Mouse (Mus musculus) neutrophil, adult 65 days (primary cell): Measurements from ENCODE around the gene Gm16181. TPM values are rescaled to one million over a fixed set of nuclear protein-coding genes. Genes with fewer than 3 reads are reported as not detected.

Source experiments
- total RNA-seq: library from RNA; stranded (reverse); gene quantifications from 2 replicates; pipeline ENCODE4 v1.2.4, GENCODE M21; 2023

Gm16181 gene
- 0.79 TPM in 1 of 2 replicates, not detected in the other for total RNA-seq

GRCm38 (mm10) chr17:35220156-35220952 is at the start of gene Gm16181:
Gm16181 (plus strand) TSS chr17:35220834.

GRCm38 (mm10) chr17:35175968-35176367 is 44.7 kb upstream of the Gm16181 start, which contains the start of gene Aif1:
Aif1 (minus strand) TSS chr17:35176068.

GRCm38 (mm10) chr17:35187959-35188610 is 32.5 kb upstream of the Gm16181 start, which contains the start of gene Lst1:
Lst1 (minus strand) TSS chr17:35188439.

GRCm38 (mm10) chr17:35193881-35194843 is 26.5 kb upstream of the Gm16181 start, which contains the start of gene Ltb:
Ltb (plus strand) TSS chr17:35194439.

GRCm38 (mm10) chr17:35201787-35202186 is 18.8 kb upstream of the Gm16181 start, which contains the start of gene Tnf:
Tnf (minus strand) TSS chr17:35202007.

GRCm38 (mm10) chr17:35204494-35205379 is 15.9 kb upstream of the Gm16181 start, which contains the start of gene Lta:
Lta (minus strand) TSS chr17:35205351.

GRCm38 (mm10) chr17:35233114-35233980 is 12.7 kb downstream of the Gm16181 start, which contains the start of gene Atp6v1g2:
Atp6v1g2 (plus strand) TSS chr17:35233660.

GRCm38 (mm10) chr17:35235614-35236389 is 15.2 kb downstream of the Gm16181 start, which contains the start of gene Nfkbil1:
Nfkbil1 (minus strand) TSS chr17:35235792.

GRCm38 (mm10) chr17:35241305-35242014 is 20.8 kb downstream of the Gm16181 start, which contains the start of gene Ddx39b:
Ddx39b (plus strand) TSS chr17:35241746.

GRCm38 (mm10) chr17:35262664-35263522 is 42.3 kb downstream of the Gm16181 start, which contains the start of gene H2-D1:
H2-D1 (plus strand) TSS chr17:35262730.

Other genes starting within 250 kb of the Gm16181 start
- gene Hspa1a, start 248.7 kb upstream of the Gm16181 start, total RNA-seq: 36.0 and 76.5 TPM in 2 replicates
- 0.16 TPM in 1 of 2 replicates, not detected in the other for gene Hspa1l, start 248.1 kb upstream of the Gm16181 start, total RNA-seq
- 15.3 and 22.7 TPM in 2 replicates for gene Lsm2, start 239.0 kb upstream of the Gm16181 start, total RNA-seq
- 51.6 and 57.8 TPM in 2 replicates for gene Vars, start 219.8 kb upstream of the Gm16181 start, total RNA-seq
- 0.09 TPM in 1 of 2 replicates, not detected in the other for gene Vwa7, start 204.3 kb upstream of the Gm16181 start, total RNA-seq
- gene Sapcd1, start 192.8 kb upstream of the Gm16181 start, total RNA-seq: 0.86 and 1.9 TPM in 2 replicates
- 3.5 and 11.1 TPM in 2 replicates for gene Msh5, start 174.1 kb upstream of the Gm16181 start, total RNA-seq
- gene Clic1, start 170.9 kb upstream of the Gm16181 start, total RNA-seq: 248 and 288 TPM in 2 replicates
- 1.4 and 2.6 TPM in 2 replicates for gene Ddah2, start 161.8 kb upstream of the Gm16181 start, total RNA-seq
- gene Ly6g6c, start 155.4 kb upstream of the Gm16181 start, total RNA-seq: not detected in 2 replicates
- gene Mpig6b, start 154.7 kb upstream of the Gm16181 start, total RNA-seq: 0.47 TPM in 1 of 2 replicates, not detected in the other
- not detected in 2 replicates for gene Ly6g6e, start 143.9 kb upstream of the Gm16181 start, total RNA-seq
- not detected in 2 replicates for gene Ly6g6d, start 142.8 kb upstream of the Gm16181 start, total RNA-seq
- gene Ly6g6f, start 135.2 kb upstream of the Gm16181 start, total RNA-seq: 1.1 TPM in 1 of 2 replicates, not detected in the other
- 44.4 and 57.6 TPM in 2 replicates for gene Abhd16a, start 131.6 kb upstream of the Gm16181 start, total RNA-seq
- gene Ly6g5c, start 112.6 kb upstream of the Gm16181 start, total RNA-seq: not detected in 2 replicates
- gene Ly6g5b, start 105.4 kb upstream of the Gm16181 start, total RNA-seq: 13.3 and 14.5 TPM in 2 replicates
- 36.0 and 50.1 TPM in 2 replicates for gene Gpank1, start 99.4 kb upstream of the Gm16181 start, total RNA-seq
- gene Csnk2b, start 98.8 kb upstream of the Gm16181 start, total RNA-seq: 135 and 169 TPM in 2 replicates
- gene D17H6S53E, start 94.5 kb upstream of the Gm16181 start, total RNA-seq: 21.0 and 24.5 TPM in 2 replicates
- gene Apom, start 88.8 kb upstream of the Gm16181 start, total RNA-seq: not detected in 2 replicates
- 295 and 362 TPM in 2 replicates for gene Bag6, start 85.7 kb upstream of the Gm16181 start, total RNA-seq
- 170 and 191 TPM in 2 replicates for gene Prrc2a, start 55.9 kb upstream of the Gm16181 start, total RNA-seq
- 10.8 and 14.1 TPM in 2 replicates for gene Aif1, start 44.8 kb upstream of the Gm16181 start, total RNA-seq
- 410 and 626 TPM in 2 replicates for gene Lst1, start 32.4 kb upstream of the Gm16181 start, total RNA-seq
- 118 TPM in 2 replicates for gene Ltb, start 26.4 kb upstream of the Gm16181 start, total RNA-seq
- 115 TPM in 2 replicates for gene Tnf, start 18.8 kb upstream of the Gm16181 start, total RNA-seq
- gene Lta, start 15.5 kb upstream of the Gm16181 start, total RNA-seq: not detected in 2 replicates
- 1.8 and 3.2 TPM in 2 replicates for gene Atp6v1g2, start 12.8 kb downstream of the Gm16181 start, total RNA-seq
- 18.5 and 19.9 TPM in 2 replicates for gene Nfkbil1, start 15.0 kb downstream of the Gm16181 start, total RNA-seq
- 185 and 239 TPM in 2 replicates for gene Ddx39b, start 20.9 kb downstream of the Gm16181 start, total RNA-seq
- gene H2-D1, start 41.9 kb downstream of the Gm16181 start, total RNA-seq: 1,574 and 1,649 TPM in 2 replicates
- 5.9 and 6.8 TPM in 2 replicates for gene H2-Q1, start 99.6 kb downstream of the Gm16181 start, total RNA-seq
- gene H2-Q2, start 121.4 kb downstream of the Gm16181 start, total RNA-seq: 7.6 and 11.1 TPM in 2 replicates
- gene H2-Q4, start 158.8 kb downstream of the Gm16181 start, total RNA-seq: 116 and 118 TPM in 2 replicates
- gene H2-Q6, start 204.0 kb downstream of the Gm16181 start, total RNA-seq: 16.1 and 22.8 TPM in 2 replicates
- gene H2-Q7, start 218.3 kb downstream of the Gm16181 start, total RNA-seq: 16.3 and 24.6 TPM in 2 replicates
- gene H2-Q10, start 249.3 kb downstream of the Gm16181 start, total RNA-seq: 79.5 and 93.8 TPM in 2 replicates